Mouse (Mus musculus) midbrain, embryonic 15.5 days (tissue): ENCODE measurements at regions not wholly inside any gene's neighbourhood (a gene's known extent, or its start where the extent isn't known, plus 50 kb on each side); places are given as distances from the start of the nearest gene placed in this dataset.

ENCODE experiments used
- ATAC-seq: fragments of 200-750 bp; cut with Nextera tagmentation; replicated peaks from 2 replicates; pipeline ENCODE4 v1.8.0; 2017; ENCODE audit warnings: moderate TSS enrichment
- H3K27ac ChIP-seq: fragments of 300-500 bp; sonication (generic); 2 replicates; pipeline ENCODE4 v1.5.1; 2015; ENCODE audit warnings: mild to moderate bottlenecking, inconsistent platforms
- H3K27me3 ChIP-seq: fragments of 300-500 bp; sonication (generic); replicated peaks from 2 replicates; pipeline ENCODE4 v1.6.1; 2015; ENCODE audit warnings: inconsistent platforms
- H3K36me3 ChIP-seq: fragments of 300-500 bp; sonication (generic); replicated peaks from 2 replicates; pipeline ENCODE4 v1.6.1; 2015; ENCODE audit warnings: inconsistent platforms
- H3K4me1 ChIP-seq: fragments of 300-500 bp; sonication (generic); 2 replicates; pipeline ENCODE4 v1.6.1; 2015; ENCODE audit warnings: inconsistent platforms
- H3K4me2 ChIP-seq: fragments of 300-500 bp; sonication (generic); 2 replicates; pipeline ENCODE4 v1.6.1; 2015; ENCODE audit warnings: inconsistent platforms, mild to moderate bottlenecking, moderate library complexity
- H3K4me3 ChIP-seq: fragments of 300-500 bp; sonication (generic); 2 replicates; pipeline ENCODE4 v1.5.1; 2015; ENCODE audit warnings: mild to moderate bottlenecking, inconsistent platforms
- H3K9ac ChIP-seq: fragments of 300-500 bp; sonication (generic); 2 replicates; pipeline ENCODE4 v1.6.1; 2015; ENCODE audit warnings: mild to moderate bottlenecking, inconsistent platforms
- H3K9me3 ChIP-seq: fragments of 300-500 bp; sonication (generic); 2 replicates; pipeline ENCODE4 v1.6.1; 2016; ENCODE audit warnings: inconsistent platforms
- WGBS: fragments of 180-500 bp; shearing (Covaris S2); methylation state at CpG from one replicate; pipeline ENCODE4 v1.1.7; 2015; ENCODE audit warnings: mixed read lengths; 5-methylcytosine and 5-hydroxymethylcytosine counted together

GRCm38 (mm10) chr9:101807249-101807648 is 54.4 kb upstream of the 9630041A04Rik start:
- Histone ChIP-seq H3K4me1 (peaks cover 13% of the 10 kb centered on the region), H3K36me3 (no peaks in the 10 kb centered on the region), H3K27ac (peak overlapping the region; percentile 67), H3K9me3 (no peaks in the 10 kb centered on the region), H3K9ac (no peak overlapping the region), H3K4me2 (no peak overlapping the region), H3K4me3 (no peak overlapping the region), H3K27me3 (no peaks in the 10 kb centered on the region)
- ATAC-seq = peak; percentile 83
- WGBS = 11% methylated on average over 4 of the region's 4 CpGs

- H3K4me3 ChIP-seq = no peak overlapping the region
- H3K27me3 ChIP-seq = no peaks in the 10 kb centered on the region
- H3K9me3 ChIP-seq = no peaks in the 10 kb centered on the region
- H3K36me3 ChIP-seq = no peaks in the 10 kb centered on the region
- 74% methylated on average over 1 of the region's 1 CpGs for WGBS
- no peak for ATAC-seq
- no peak overlapping the region for H3K27ac ChIP-seq
- no peaks in the 10 kb centered on the region for H3K4me1 ChIP-seq
- H3K4me2 ChIP-seq = no peak overlapping the region
- no peak overlapping the region for H3K9ac ChIP-seq
Observed at GRCm38 (mm10) chr9:101796718-101797117, 64.9 kb upstream of the 9630041A04Rik start.

- H3K4me1 ChIP-seq = no peaks in the 10 kb centered on the region
- 68% methylated on average over 4 of the region's 4 CpGs for WGBS
- ATAC-seq = no peak
- no peaks in the 10 kb centered on the region for H3K36me3 ChIP-seq
- H3K9me3 ChIP-seq = no peaks in the 10 kb centered on the region
- no peak overlapping the region for H3K4me3 ChIP-seq
- no peaks in the 10 kb centered on the region for H3K27me3 ChIP-seq
- no peak overlapping the region for H3K27ac ChIP-seq
- H3K4me2 ChIP-seq = no peak overlapping the region
- H3K9ac ChIP-seq = no peak overlapping the region
Observed at GRCm38 (mm10) chr9:101796063-101796462, 65.6 kb upstream of the 9630041A04Rik start.

- H3K27me3 ChIP-seq = no peaks in the 10 kb centered on the region
- no peak overlapping the region for H3K4me2 ChIP-seq
- ATAC-seq = no peak
Observed at GRCm38 (mm10) chr9:101795436-101795835, 66.2 kb upstream of the 9630041A04Rik start.

GRCm38 (mm10) chr9:101790936-101791335 is 70.7 kb upstream of the 9630041A04Rik start:
- 51% methylated on average over 1 of the region's 1 CpGs for WGBS
- Histone ChIP-seq H3K4me3 (no peak overlapping the region), H3K27me3 (no peaks in the 10 kb centered on the region), H3K9me3 (no peaks in the 10 kb centered on the region), H3K9ac (no peak overlapping the region), H3K4me2 (no peak overlapping the region), H3K36me3 (no peaks in the 10 kb centered on the region), H3K27ac (no peak overlapping the region), H3K4me1 (no peaks in the 10 kb centered on the region)
- no peak for ATAC-seq

More at GRCm38 (mm10) chr9:101795436-101795835, 66.2 kb upstream of the 9630041A04Rik start:
- H3K9ac ChIP-seq = no peak overlapping the region
- no peak overlapping the region for H3K27ac ChIP-seq
- H3K36me3 ChIP-seq = no peaks in the 10 kb centered on the region
- no peak overlapping the region for H3K4me3 ChIP-seq
- no peaks in the 10 kb centered on the region for H3K9me3 ChIP-seq
- 83% methylated on average over 2 of the region's 2 CpGs for WGBS
- H3K4me1 ChIP-seq = no peaks in the 10 kb centered on the region

- Histone ChIP-seq H3K4me3 (no peak overlapping the region), H3K36me3 (no peaks in the 10 kb centered on the region), H3K27me3 (no peaks in the 10 kb centered on the region), H3K4me2 (no peak overlapping the region), H3K9ac (no peak overlapping the region), H3K4me1 (peaks cover 4% of the 10 kb centered on the region), H3K27ac (no peak overlapping the region), H3K9me3 (no peaks in the 10 kb centered on the region)
- 62% methylated on average over 10 of the region's 10 CpGs for WGBS
- ATAC-seq = no peak
Observed at GRCm38 (mm10) chr9:101740949-101741605, 120.6 kb upstream of the 9630041A04Rik start.

GRCm38 (mm10) chr9:101739322-101739721 is 122.3 kb upstream of the 9630041A04Rik start:
- Histone ChIP-seq H3K9me3 (no peaks in the 10 kb centered on the region), H3K27ac (no peak overlapping the region), H3K4me3 (no peak overlapping the region), H3K4me2 (no peak overlapping the region), H3K36me3 (no peaks in the 10 kb centered on the region), H3K9ac (no peak overlapping the region), H3K27me3 (no peaks in the 10 kb centered on the region), H3K4me1 (peaks cover 5% of the 10 kb centered on the region)
- no peak for ATAC-seq
- WGBS = 80% methylated on average over 10 of the region's 10 CpGs

- peaks cover 13% of the 10 kb centered on the region for H3K4me1 ChIP-seq
- no peaks in the 10 kb centered on the region for H3K27me3 ChIP-seq
- H3K4me2 ChIP-seq = no peak overlapping the region
- 67% methylated on average over 8 of the region's 8 CpGs for WGBS
- H3K27ac ChIP-seq = no peak overlapping the region
- ATAC-seq = no peak
- H3K36me3 ChIP-seq = no peaks in the 10 kb centered on the region
- H3K9me3 ChIP-seq = no peaks in the 10 kb centered on the region
- no peak overlapping the region for H3K9ac ChIP-seq
- H3K4me3 ChIP-seq = no peak overlapping the region
Observed at GRCm38 (mm10) chr9:101734271-101734670, 127.4 kb upstream of the 9630041A04Rik start.

GRCm38 (mm10) chr9:101733611-101734225 is 127.9 kb upstream of the 9630041A04Rik start:
- Histone ChIP-seq H3K9me3 (no peaks in the 10 kb centered on the region), H3K36me3 (no peaks in the 10 kb centered on the region), H3K4me1 (peaks cover 13% of the 10 kb centered on the region), H3K9ac (no peak overlapping the region), H3K27ac (no peak overlapping the region), H3K4me3 (no peak overlapping the region), H3K27me3 (no peaks in the 10 kb centered on the region), H3K4me2 (no peak overlapping the region)
- peak; percentile 62; the same call in 1 of the 2 replicates for ATAC-seq
- WGBS = 39% methylated on average over 14 of the region's 14 CpGs

GRCm38 (mm10) chr9:101730136-101730535 is 131.5 kb upstream of the 9630041A04Rik start:
- Histone ChIP-seq H3K27ac (no peak overlapping the region), H3K4me3 (no peak overlapping the region), H3K27me3 (no peaks in the 10 kb centered on the region), H3K4me2 (no peak overlapping the region), H3K36me3 (no peaks in the 10 kb centered on the region), H3K9me3 (no peaks in the 10 kb centered on the region), H3K4me1 (peaks cover 13% of the 10 kb centered on the region), H3K9ac (no peak overlapping the region)
- no peak for ATAC-seq
- WGBS = 81% methylated on average over 3 of the region's 3 CpGs

GRCm38 (mm10) chr9:101717911-101718310 is 143.7 kb upstream of the 9630041A04Rik start:
- Histone ChIP-seq H3K27me3 (no peaks in the 10 kb centered on the region), H3K27ac (peak overlapping the region; percentile 60; the same call in 1 of the 2 replicates), H3K36me3 (no peaks in the 10 kb centered on the region), H3K4me2 (no peak overlapping the region), H3K9ac (no peak overlapping the region), H3K4me1 (peaks cover 7% of the 10 kb centered on the region; the same call in 1 of the 2 replicates), H3K9me3 (no peaks in the 10 kb centered on the region), H3K4me3 (no peak overlapping the region)
- peak; percentile 75 for ATAC-seq
- 36% methylated on average over 2 of the region's 2 CpGs for WGBS

GRCm38 (mm10) chr9:101716326-101716725 is 145.3 kb upstream of the 9630041A04Rik start:
- H3K36me3 ChIP-seq = no peaks in the 10 kb centered on the region
- H3K4me3 ChIP-seq = no peak overlapping the region
- H3K9me3 ChIP-seq = no peaks in the 10 kb centered on the region
- no peak overlapping the region for H3K4me2 ChIP-seq
- H3K27ac ChIP-seq = no peak overlapping the region
- no peak for ATAC-seq
- 72% methylated on average over 5 of the region's 5 CpGs for WGBS
- no peaks in the 10 kb centered on the region for H3K27me3 ChIP-seq
- H3K4me1 ChIP-seq = peaks cover 7% of the 10 kb centered on the region; the same call in 1 of the 2 replicates
- no peak overlapping the region for H3K9ac ChIP-seq

- no peak overlapping the region for H3K27ac ChIP-seq
- H3K4me3 ChIP-seq = no peak overlapping the region
- 46% methylated on average over 5 of the region's 5 CpGs for WGBS
- peaks cover 7% of the 10 kb centered on the region; the same call in 1 of the 2 replicates for H3K4me1 ChIP-seq
- H3K27me3 ChIP-seq = no peaks in the 10 kb centered on the region
- ATAC-seq = peak; percentile 62
- no peak overlapping the region for H3K9ac ChIP-seq
- no peaks in the 10 kb centered on the region for H3K9me3 ChIP-seq
- H3K4me2 ChIP-seq = no peak overlapping the region
- no peaks in the 10 kb centered on the region for H3K36me3 ChIP-seq
Observed at GRCm38 (mm10) chr9:101714805-101715204, 146.8 kb upstream of the 9630041A04Rik start.
